In genomic region chr6:38889156-38889555, GRCm38 (mm10) we compare ENCODE assay signal across 14 mouse cellular contexts.
"Had no signal": no experiment of that assay in that cellular context is flagged by ENCODE, and none has a peak within 500 bp of the region (broad histone marks: within the 10 kb centered on the region; RNA-seq: fewer than 3 reads in every experiment).

No protein-coding gene starts in this region.

- H3K4me2 ChIP-seq: intestine, embryonic 15.5 days; limb, embryonic 15.5 days; midbrain, embryonic 12.5 days; stomach, embryonic 15.5 days had no signal

- H3K9me3 ChIP-seq: intestine, embryonic 15.5 days; limb, embryonic 15.5 days; megakaryocyte, embryonic 14.5 days; midbrain, embryonic 12.5 days; stomach, embryonic 15.5 days had no signal

- H3K27me3 ChIP-seq: intestine, embryonic 15.5 days; limb, embryonic 15.5 days; megakaryocyte, embryonic 14.5 days; midbrain, embryonic 12.5 days; stomach, embryonic 15.5 days had no signal

- H3K27ac ChIP-seq: intestine, embryonic 15.5 days; left cerebral cortex, adult 2 months; limb, embryonic 15.5 days; midbrain, embryonic 12.5 days; stomach, embryonic 15.5 days had no signal

- H3K36me3 ChIP-seq: intestine, embryonic 15.5 days; limb, embryonic 15.5 days; midbrain, embryonic 12.5 days; stomach, embryonic 15.5 days had no signal

- H3K4me3 ChIP-seq: intestine, embryonic 15.5 days; left cerebral cortex, adult 2 months; limb, embryonic 15.5 days; megakaryocyte, embryonic 14.5 days; midbrain, embryonic 12.5 days; stomach, embryonic 15.5 days had no signal

- H3K9ac ChIP-seq: intestine, embryonic 15.5 days; limb, embryonic 15.5 days; midbrain, embryonic 12.5 days; stomach, embryonic 15.5 days had no signal

- H3K4me1 ChIP-seq: intestine, embryonic 15.5 days; limb, embryonic 15.5 days; midbrain, embryonic 12.5 days; stomach, embryonic 15.5 days had no signal

- DNase-seq: kidney, adult 8-10 months; kidney, postnatal 25 days; lung, adult 2 months; lung, postnatal 36 days; right cerebral cortex, postnatal 14 days; thymus, adult 2 months; thymus, postnatal 25 days had no signal

- ATAC-seq: intestine, embryonic 15.5 days; lung, postnatal 0 days had no signal
